Mouse (Mus musculus) MN1 (cell line): Measurements from ENCODE around the gene Gm26992.

ENCODE experiments used
- DNase-seq: peaks from one replicate; pipeline ENCODE4 v3.0.0-alpha.2; 2016; ENCODE audit warnings: low spot score

The Gm26992 gene

GRCm38 (mm10) chrX:103484050-103484449 lies 62.2 kb downstream of the Gm26992 start:
- DNase-seq: peak; percentile 67

- DNase-seq: no peak
Observed at GRCm38 (mm10) chrX:103490853-103491252, 69.0 kb downstream of the Gm26992 start.

GRCm38 (mm10) chrX:103492398-103493256 lies 70.8 kb downstream of the Gm26992 start:
- DNase-seq: peak; percentile 26

- DNase-seq: peak; percentile 80
Observed at GRCm38 (mm10) chrX:103493351-103494173, 71.8 kb downstream of the Gm26992 start.

- no peak for DNase-seq
Observed at GRCm38 (mm10) chrX:103499374-103499773, 77.6 kb downstream of the Gm26992 start.

- DNase-seq: no peak
Observed at GRCm38 (mm10) chrX:103500137-103500536, 78.3 kb downstream of the Gm26992 start.

GRCm38 (mm10) chrX:103508218-103508617 lies 86.4 kb downstream of the Gm26992 start:
- DNase-seq: no peak

- peak; percentile 26 for DNase-seq
Observed at GRCm38 (mm10) chrX:103509168-103510019, 87.6 kb downstream of the Gm26992 start.

- DNase-seq: no peak
Observed at GRCm38 (mm10) chrX:103514782-103515181, 93.0 kb downstream of the Gm26992 start.

- DNase-seq: no peak
Observed at GRCm38 (mm10) chrX:103515346-103515745, 93.5 kb downstream of the Gm26992 start.

GRCm38 (mm10) chrX:103518798-103519197 lies 97.0 kb downstream of the Gm26992 start:
- DNase-seq: no peak

GRCm38 (mm10) chrX:103519547-103519946 lies 97.7 kb downstream of the Gm26992 start:
- DNase-seq: no peak

GRCm38 (mm10) chrX:103521221-103521716 lies 99.5 kb downstream of the Gm26992 start:
- DNase-seq: no peak

- peak; percentile 57 for DNase-seq
Observed at GRCm38 (mm10) chrX:103529185-103529584, 107.4 kb downstream of the Gm26992 start.
